Mouse (Mus musculus) left cerebral cortex, postnatal 4 days (tissue): ENCODE measurements at regions not wholly inside any gene's neighbourhood (a gene's known extent, or its start where the extent isn't known, plus 50 kb on each side); places are given as distances from the start of the nearest gene placed in this dataset.

Source experiments
- DNase-seq: peaks from one replicate; pipeline ENCODE4 v3.0.0-alpha.2; 2022
- intact Hi-C: fragments of 180-260 bp; cut with DNase I; formaldehyde crosslinking; loops from one replicate; pipeline ENCODE4 v1.15.1; 2025

GRCm38 (mm10) chr3:82781464-82781863 lies 94.8 kb downstream of the Rbm46 start:
- DNase-seq, result no peak
- intact Hi-C loops, result no loop called here

DNA sequence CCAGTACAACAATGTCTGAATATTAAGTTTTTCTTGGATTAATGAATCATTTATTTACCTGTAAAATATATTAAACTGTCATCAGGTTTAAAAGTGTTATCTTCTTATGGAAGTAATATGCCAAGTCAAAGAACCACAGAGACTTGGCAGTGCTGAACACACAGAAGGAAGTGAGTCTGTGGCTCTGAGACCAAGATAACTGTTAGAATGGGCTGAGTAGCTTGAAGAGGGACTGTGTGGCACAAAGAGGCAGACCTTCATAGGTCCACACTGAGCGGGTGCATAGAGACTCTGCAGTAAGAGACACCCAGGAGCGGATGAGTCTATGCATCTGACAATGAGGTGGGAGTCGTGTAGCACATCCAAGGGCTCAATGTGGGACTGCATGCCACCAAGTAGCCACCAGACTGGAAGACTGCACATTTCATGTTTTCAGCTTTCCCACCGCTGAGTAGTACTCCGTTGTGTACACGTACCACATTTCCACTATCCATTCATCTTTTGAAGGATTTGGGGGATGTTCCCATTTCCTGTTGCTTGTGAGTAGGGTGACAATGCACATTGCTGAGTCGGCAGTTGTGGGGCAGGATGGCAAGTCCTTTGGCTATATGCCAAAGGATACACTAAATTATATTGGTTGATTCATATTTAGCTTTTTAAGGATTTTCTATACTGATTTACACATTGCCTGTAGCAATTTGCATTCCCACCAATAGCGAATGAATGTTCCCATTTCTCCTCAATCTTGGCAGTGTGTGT lies 105.6 kb downstream of the Rbm46 start:
- no peak for DNase-seq
- intact Hi-C loops, result no loop called here

- no peak for DNase-seq
- intact Hi-C loops, result no loop called here
Observed at GRCm38 (mm10) chr3:82767484-82767883, 108.8 kb downstream of the Rbm46 start.

DNA sequence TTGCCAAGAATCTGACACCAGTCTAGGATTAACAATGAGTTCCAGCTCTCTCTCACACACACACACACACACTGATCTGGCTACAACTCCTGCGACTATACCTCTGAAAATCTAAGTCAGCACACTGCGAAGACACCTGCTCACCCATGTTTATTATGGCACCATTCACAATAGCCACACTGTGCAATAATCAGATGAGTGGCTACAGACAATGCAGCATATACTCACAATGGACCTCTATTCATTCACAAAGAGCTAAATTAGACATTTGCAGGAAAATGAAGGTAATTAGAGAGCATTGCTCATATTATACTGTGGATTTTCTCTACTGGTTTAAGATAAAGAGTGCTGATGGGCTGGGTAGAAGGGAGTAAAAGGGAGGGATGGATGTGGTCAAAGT lies 116.3 kb downstream of the Rbm46 start:
- intact Hi-C loops, result no loop called here
- DNase-seq, result no peak

GRCm38 (mm10) chr3:82758967-82759366 lies 117.3 kb downstream of the Rbm46 start:
- intact Hi-C loops, result no loop called here
- no peak for DNase-seq

GRCm38 (mm10) chr3:82725546-82725945 lies 150.7 kb downstream of the Rbm46 start:
- DNase-seq, result peak; percentile 67
- intact Hi-C loops, result no loop called here

DNA sequence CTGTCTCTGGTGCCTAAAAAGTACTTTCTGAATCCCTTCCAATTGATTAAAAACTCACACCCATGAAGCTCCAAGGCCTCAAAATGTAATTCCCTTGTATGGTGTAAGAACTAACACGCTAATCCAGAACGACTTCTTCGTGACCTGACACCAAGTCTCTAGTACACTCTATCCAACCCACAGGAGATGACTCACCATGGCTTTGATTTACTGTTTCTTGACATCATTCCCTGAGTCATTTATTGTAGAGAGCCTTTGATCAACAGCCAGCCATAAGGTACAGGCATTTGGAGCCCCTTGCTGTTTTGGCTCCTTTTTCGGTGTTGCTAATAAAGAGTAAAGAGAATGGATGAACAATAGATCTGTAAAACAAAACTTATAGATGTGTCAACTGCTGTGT lies 159.7 kb upstream of the Npy2r start:
- no peak for DNase-seq
- intact Hi-C loops, result no loop called here

DNA sequence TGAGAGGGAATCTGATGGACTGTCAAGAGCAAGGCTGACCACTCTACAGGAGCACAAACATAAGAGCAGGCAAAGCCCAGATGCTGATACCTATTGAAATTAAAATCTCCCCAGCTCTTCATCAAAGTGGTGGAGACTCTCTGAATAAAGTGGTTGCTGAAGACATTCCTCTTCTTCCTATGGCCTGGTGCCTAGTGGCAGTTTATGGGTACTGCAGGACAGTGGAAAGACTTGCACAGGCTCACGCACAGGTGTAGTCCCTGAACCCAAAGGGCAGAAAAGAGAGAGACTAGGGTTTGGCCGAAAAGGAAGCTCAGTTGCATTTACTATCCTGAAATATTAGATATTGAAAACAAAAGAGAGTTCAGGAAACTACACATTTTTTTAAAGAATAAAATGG lies 144.2 kb upstream of the Npy2r start:
- DNase-seq, result no peak
- intact Hi-C loops, result no loop called here

DNA sequence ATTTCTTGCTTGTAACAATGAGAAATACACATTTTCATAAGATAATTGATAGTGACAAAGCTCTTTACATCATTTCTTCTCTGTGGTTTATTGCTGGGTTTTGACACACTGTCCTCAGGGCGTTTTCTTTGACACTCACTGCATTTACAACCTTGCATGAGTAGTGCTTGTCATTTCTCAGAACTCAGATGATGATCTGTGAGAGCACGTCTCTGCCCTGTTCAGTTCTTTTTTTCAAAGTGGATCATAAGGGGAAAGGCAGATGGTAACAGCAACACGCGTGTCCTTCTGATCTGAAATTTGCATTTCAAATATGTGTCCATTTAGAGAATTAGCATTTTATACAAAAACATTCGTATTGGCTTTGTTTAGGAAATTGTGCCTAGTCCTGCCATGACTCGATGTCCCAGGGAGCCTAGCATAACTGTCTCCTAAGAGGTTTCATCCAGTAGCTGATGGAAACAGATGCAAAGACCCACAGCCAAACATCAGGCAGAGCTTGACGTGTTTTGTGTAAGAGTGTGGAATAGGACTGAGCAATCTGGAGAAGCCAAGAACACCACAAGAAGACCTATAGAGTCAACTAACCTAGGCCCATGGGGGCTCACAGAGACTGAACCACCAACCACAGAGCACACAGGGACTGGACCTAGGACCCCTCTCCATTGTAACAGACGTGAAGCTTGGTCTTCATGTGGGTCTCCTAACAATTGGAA lies 108.4 kb upstream of the Npy2r start:
- no peak for DNase-seq
- intact Hi-C loops, result no loop called here

DNA sequence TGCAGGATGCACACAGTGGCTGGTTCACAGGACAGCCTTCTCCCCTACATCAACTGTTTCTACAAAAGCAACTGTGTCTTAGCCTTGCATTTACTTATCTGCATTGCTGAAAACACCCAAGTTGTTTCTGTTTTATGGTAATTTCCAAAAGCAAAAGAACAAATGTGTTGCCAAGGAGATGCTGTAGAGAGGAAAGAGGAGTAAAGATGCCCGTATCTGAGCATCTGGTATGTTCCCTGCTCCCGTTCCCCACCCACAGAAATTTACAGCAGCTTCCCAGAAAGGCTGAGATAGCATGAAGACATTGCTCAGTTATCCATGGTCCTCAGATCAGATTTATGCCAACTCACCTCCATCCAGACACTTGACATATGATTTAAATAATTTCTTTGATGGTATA lies 104.5 kb upstream of the Npy2r start:
- DNase-seq, result no peak
- intact Hi-C loops, result no loop called here

GRCm38 (mm10) chr3:82640052-82640451 lies 92.2 kb upstream of the Npy2r start:
- intact Hi-C loops, result no loop called here
- no peak for DNase-seq

- intact Hi-C loops, result no loop called here
Observed at GRCm38 (mm10) chr3:82636666-82637065, 88.8 kb upstream of the Npy2r start.

GRCm38 (mm10) chr3:82620418-82621003 lies 72.6 kb upstream of the Npy2r start:
- intact Hi-C loops, result no loop called here
- no peak for DNase-seq

More at GRCm38 (mm10) chr3:82636666-82637065, 88.8 kb upstream of the Npy2r start:
- no peak for DNase-seq

DNA sequence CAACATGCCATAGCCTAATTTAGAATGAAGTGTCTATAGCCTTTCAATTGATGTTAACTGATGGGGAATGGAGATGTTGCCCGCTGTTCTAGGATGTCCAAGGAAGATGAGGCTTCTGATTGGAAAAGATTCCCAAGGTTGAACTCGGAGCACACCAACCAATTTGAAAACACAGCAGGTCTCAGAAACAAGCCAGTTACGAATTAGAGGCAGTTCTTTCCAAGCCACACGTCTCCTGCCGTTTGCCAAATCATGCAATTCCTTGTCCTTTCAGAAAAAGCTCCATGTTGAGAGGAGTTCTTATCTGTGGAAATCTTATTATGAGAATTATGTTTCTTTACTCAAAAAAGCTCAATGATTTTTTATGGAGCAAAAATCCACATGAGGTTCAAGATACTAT lies 71.5 kb upstream of the Npy2r start:
- DNase-seq, result peak; percentile 9
- intact Hi-C loops, result no loop called here

GRCm38 (mm10) chr3:82601880-82602279 lies 54.0 kb upstream of the Npy2r start:
- intact Hi-C loops, result no loop called here
- no peak for DNase-seq

DNA sequence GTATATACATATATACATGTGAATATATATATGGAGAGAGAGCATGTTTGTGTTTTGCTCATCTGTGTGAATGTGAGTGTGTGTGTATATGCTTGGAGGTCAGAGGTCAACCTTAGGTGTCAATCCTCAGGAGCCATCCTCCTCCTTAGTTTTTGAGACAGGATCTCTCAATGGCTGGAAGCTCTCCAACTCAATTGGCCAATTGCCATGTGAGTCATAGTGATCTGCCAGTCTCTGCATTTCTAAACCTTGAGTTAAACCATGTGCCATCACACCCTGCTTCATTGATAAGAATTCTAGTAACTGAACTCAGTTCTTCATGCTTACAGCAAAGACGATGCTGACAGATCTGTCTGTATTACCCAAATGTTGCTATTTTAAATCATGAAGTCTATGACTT lies 50.8 kb upstream of the Npy2r start:
- intact Hi-C loops, result no loop called here
- peak; percentile 35 for DNase-seq
